Mouse (Mus musculus): ENCODE measurements at regions not wholly inside any gene's neighbourhood (a gene's known extent, or its start where the extent isn't known, plus 50 kb on each side); places are given as distances from the start of the nearest gene placed in this dataset.

DNA sequence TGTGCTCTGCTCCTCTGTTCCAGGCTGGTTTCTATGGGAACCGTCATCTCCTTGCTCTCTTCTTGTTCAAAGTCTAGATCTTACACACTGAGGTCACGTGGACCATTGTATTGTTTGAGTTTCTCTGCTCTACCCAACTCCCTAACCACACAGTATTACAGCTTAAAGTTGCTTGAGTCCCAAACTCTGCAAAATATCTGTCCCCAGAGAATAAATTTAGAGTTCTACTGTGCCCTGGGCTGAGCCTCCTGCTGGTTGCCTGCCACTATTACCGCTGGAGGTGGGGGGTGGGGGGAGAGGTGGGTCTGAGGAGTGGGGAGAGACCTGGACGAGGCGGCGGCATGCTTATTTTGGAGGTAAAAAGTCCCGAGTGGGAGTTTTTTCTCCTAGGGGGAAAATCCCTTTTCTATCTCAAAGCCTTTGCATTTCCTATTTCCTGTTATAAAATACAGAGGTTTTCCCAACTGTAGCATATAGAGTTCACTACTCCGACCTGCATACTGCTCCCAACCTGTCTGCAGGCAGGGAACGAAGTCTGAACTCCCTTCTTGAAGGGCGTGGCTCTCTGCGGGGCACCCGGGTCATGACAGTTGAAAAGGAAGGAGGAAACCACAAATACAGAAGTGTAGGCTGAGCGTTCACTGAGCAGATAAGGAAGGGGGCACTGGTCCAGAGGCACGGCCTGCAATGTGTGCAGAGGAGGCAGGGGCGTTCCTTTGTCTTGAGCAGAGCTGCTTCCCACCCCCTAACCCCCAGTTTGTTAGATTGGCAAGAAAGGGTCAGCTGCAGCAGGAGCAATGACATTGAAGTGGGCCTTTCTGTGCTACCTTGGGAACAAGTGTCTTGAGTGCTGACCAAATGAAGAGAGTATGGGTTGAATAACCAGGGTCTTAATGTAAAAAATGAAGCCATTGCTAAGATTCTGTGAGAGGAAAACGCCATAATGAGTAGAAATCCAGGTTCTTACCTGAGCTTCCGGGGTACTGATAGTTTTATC lies 188.7 kb downstream of the Akap7 start:
- DNase-seq, result no peak

DNA sequence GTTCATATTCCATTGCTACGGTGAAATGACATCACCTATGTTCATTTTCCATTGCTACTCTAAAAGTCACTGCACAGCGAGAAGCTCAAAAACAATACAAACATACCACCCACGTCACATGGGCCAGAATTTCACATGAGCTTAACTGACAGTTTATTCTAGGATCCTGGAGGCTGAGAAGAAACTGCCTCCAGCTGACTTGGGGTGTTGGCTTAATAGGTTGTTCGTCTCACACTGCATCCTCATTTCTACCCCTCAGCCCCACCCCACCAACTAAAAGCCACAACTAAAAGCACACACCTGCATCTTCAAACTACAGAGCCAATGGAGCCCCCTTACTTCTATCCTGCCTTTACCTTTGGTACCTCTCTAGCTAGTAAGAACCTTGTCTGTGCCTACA lies 187.0 kb upstream of the Arg1 start:
- no peak for DNase-seq

DNA sequence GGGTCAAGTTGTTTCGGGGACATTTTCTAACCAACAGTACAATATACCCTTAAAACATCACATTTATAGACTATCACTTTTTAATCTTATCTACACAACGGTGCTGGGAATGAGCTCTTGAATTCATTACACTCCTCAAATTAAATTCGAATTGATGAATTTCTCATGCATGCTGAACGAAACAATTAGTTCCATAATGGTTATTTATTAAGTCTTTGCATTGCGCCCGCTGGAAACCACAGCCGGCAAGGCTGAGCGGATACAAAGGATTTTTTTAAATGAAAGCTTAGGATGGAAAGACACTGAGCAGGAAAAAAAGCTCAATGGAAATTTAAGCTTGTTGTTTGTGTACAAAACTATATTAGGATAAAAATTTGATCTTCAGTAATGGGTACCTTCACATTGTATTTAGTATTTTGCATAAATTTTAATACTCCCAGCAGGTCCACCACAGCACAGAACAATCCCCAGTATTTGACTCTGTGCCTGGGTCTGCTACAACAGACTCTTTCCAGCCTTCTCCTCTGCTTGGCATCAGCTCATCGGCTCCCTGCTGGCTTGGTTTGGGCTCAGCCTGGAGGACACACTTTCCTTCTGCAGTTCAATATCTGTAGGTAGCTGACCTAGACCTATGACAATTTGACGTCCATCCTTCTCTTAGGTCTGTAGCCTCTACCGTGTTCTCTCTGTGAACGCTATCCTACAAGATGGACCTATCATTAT lies 185.3 kb upstream of the Arg1 start:
- DNase-seq, result no peak

DNA sequence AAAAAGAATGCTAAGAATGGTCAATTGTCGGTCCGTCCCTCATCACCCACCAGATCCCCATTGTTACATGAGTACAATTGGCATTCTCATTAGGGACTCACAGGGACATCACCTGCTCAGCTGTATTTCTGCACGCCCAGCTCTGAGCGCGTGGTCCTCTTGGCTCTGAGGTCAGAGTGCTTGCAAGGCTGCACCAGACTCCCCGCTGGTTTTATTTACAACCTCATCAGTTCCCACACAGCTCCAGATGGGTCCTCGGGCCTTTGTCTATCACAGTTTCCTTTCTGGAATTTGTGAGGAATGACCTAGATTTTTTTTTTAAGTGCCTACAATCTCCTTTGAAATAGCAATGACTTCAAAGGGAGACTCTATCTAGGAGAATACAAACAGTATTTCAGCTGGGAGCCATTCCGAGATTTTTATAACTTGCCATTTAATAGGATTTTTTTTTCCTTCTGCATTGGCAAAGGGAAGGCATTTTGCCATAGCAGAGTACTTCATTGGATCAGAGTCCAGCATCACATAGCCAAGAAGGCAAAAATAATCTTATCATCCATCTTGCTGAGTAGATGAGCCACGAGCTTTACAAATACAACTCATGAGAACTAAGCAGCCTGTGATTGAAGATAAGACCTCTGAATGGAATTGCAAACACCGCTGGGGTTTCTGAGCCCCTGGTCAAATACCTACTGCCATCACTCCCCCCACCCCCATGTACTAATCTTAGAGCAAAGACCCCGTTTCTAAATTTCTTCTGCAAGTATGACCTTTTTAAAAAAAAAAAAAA lies 184.5 kb upstream of the Arg1 start:
- DNase-seq, result no peak

DNA sequence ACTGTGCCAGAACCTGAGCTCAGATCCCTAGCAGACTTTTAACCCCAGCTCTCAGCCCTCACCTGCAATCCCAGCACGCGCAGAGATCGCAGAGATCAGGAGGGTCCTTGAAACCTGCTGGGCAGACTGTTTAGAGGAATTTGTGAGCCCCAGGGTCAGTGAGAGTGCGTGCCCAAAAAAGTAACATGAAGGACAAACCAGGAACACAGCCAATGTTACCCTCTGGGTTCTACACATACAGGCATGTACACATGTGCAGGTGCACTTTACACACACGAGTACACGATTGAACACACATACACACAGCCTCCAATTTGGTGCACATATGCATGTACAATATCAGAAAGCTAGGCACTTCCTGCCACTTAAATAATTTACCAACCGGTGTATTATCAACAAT lies 183.9 kb upstream of the Arg1 start:
- DNase-seq, result no peak

DNA sequence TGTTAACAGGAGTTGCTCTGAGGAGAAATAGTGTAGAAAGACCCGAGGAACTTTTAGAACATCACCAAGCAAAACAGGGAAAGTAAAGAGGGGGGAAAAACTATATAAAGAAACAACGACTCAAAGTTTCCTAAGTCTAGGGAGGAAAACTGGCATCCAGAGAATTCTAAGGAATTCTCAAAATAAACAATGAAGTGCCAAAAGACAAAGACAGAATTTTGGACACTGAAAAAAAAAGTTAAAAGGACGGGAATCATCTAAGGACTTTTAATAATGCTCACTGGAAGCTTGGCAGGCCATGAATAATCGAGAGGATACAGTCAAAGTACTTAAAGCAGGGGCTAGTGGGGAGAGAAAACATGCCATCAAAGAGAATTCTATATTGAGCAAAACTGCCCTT lies 170.8 kb upstream of the Arg1 start:
- DNase-seq, result no peak

DNA sequence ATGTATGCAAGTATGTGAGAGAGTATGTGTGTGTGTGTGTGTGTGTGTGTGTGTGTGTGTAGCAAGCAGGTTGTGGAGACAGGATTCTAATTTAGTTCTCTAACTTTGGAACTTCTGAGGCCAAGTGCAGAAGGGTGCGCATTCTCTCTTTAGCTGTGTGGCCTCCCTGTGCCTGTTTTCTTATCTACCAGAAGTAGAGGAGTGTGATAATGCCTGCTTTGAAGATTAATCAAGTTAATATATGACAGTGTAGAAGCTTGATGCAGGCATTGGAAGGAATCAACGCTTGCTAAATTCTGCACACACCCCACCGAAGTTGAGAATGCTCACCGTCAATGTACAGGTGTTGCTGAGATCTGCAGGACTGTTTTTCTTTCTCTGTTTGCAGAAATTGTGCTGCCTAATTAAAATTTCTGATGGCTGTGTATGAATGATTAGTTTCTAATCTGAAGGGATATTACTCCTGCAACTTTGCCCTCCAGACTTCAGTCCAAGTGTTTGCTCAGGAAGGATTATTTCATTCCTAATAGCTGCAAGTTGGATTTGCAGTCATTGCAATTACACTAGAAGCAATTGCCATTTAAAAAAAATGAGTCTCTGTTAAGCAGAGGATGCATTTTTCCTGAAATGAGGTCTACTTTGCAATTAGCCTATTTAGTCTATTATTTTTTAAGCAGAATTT lies 162.6 kb upstream of the Arg1 start:
- DNase-seq, result no peak

DNA sequence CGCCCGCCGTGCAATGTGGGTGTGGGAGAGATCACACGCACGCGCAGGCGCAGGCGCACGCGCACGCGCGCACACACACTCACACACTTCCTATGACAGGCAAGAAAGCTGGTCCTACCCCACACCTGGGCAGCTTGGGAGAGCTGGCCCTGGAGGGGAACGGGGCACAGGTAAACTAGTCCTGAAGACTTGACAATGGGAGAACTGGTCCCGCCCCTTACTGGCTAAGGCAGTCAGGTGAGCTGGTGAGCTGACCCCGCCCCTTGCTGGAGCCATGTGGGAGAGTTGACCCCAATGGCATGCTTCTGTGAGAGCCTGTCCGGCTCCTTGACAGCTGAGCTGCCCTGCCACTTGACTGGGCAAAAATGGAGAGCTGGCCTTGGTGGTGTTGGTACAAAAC lies 159.5 kb upstream of the Arg1 start:
- DNase-seq, result no peak

DNA sequence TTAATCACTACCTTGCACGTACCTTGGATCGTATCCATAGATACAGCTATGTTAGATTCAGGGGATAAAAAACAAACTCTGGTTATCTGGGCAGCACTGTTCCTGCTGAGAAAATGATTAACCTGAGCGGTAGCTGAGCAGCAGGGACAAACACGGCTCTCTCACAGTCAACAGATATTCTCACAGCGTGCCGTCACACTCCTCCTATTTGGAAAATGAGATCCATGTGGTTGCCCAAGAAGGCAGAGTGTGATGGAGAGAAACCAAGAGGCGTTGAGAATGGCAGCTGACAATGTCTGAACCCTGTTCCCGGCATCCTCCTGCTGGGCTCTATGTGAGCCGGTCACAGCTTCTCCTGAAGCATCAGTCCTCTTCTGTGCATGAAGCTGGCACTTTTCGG lies 155.6 kb upstream of the Arg1 start:
- DNase-seq, result no peak

DNA sequence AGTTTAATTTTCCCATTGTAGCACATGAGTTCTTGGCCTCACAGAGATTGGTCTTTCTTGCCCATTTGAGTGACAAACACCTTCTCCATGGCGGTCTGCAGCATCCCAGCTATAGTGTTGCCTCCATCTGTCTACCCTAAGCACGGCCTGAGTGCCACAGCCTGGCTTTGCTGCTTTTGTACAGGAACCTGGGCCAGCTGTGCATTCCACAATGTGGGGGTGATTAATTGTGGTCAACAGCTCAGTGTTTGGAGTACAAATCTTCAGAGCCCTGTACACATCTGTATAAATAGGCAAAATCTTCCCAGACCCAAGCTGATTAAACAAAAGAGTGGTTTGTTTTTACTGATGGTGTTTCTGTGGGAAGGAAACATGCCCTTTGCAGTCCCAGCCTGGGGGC lies 145.3 kb upstream of the Arg1 start:
- DNase-seq, result no peak

DNA sequence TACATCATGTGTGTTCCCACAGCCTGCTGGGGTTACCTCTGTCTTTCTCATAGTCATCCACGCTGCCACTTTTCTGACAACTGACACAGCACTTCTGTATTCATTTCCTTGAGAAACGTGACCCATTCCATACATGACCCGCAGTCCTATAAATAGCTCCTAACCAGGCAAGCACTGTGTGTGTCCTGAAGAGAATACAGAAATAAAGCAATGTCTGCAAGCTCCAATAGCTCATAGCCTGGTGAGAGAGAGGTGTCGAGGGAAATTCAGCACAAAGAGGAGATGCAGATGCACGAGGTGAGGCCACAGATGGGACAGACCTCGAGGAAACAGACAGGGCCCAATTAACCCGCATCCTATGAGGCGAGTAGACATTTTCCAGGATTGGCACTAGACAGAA lies 141.0 kb upstream of the Arg1 start:
- no peak for DNase-seq

DNA sequence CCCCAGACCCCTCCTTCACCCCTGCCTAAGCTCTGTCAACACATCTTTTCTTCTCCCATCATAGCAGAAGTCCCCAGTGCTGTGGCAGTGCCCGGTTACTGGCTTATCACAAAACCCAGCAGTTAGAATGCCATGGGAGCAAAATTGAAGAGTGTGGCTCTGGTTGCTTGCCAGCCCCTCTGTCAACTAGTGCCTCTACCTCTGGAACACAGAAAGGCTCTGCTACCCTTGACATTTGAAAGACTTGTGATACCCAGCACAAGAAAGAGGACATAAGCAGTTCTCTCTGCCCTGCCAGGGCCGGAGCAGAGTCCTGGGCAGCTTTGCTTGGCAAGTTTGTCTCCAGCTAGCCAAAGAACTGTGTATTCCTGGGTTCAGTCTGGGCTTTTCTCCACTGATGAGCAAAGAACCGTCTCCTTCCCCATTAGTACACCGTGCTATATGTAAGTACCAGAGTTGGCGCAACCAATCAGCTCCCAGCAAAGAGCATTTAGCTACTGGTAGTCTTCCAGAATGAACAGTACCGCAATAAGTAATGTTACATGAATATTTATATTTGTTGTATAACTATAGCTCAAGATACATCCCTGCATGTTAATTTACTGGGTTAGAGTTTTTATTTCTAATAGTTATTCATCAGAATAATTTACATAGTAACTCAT lies 137.5 kb upstream of the Arg1 start:
- no peak for DNase-seq

DNA sequence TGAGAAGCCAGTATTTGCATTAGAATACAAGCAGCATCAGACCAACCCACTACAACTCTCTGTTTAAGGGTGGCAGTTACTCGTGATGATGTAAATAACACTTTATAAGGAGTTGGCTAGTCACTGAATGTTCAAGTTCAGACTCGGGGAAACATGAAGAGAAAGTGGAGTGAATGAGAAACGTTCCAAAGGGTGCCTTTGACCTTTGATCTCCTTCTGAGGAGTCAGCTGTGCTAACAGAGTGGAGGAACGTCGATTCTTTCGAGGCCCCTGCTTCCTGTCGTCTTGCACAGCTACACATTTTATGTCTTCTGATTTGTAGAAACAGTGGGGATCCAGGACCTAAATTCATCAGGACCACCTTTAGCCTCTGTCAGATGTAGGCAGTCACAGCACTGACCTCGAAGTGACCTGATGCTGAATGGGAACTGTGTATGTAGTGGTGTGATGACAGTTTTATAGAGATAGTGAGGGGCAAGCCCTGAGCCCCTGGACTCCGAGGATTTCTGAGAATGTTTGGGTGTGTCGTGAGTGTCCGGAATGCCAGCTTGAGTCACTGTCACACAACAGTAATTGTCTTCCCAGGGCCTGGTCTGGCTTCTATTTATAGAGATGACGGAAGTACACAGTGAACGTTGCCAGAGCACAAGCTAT lies 134.2 kb upstream of the Arg1 start:
- no peak for DNase-seq

DNA sequence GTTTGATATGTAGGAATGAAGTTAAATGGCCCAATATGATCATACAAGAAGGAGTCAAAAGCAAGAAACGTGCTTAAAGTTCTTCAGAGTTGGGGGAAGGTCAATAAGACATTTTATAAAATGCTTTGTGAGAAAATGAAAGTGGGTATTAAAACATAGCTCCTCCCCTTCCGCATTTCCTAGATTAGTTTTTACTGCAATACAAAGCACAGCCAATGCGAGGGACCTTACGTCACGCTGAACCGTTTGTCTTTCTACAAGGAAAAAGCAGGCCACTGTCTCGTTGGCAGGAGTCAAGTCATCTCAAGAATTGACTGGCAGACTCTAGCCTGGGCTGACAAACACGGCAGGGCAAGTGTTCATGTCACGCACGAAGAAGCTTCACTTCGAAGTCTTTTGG lies 131.4 kb upstream of the Arg1 start:
- no peak for DNase-seq

DNA sequence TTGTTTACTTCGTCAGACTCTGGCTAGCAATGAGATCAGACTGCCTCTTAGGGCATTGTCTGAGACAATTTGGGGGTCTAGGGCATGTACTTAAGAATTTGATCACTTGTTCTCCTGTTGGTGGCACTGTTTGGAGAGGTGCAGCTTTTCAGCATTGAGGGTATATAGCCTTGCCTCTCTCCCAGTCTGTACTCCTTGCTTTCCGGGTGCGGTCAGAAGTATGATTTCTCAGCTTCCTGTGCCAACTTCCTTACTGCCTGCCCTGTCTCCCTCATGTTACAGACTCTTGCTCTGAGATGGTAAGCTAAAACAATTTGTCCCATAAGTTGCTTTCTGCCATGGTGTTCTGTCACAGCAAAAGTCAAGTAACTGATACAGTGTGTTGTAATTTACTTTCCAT lies 124.7 kb upstream of the Arg1 start:
- no peak for DNase-seq

DNA sequence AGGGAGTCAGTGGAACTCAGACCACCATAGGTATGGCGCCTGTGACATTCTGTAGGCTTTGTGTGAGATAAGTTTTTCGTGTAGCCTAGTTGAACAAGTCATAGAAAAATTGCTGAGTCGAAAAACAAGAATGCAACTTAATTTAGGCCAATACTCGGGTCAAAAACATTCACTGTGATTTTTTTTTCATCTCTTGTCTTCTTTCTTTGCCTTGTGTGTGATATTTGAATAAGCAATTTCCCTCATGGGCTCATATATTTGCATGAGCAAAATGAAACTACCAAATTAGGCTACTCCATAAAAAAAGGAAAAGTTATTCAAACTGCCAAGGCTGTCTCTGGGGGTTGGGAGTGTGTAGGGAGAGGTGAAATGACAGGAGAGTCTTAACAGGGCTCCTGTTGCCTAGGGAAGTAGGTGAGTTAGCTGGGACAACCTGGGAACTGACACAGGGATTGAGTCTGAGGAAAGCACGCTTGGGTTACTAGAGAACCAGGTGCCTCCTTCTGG lies 124.1 kb upstream of the Arg1 start:
- DNase-seq, result no peak

DNA sequence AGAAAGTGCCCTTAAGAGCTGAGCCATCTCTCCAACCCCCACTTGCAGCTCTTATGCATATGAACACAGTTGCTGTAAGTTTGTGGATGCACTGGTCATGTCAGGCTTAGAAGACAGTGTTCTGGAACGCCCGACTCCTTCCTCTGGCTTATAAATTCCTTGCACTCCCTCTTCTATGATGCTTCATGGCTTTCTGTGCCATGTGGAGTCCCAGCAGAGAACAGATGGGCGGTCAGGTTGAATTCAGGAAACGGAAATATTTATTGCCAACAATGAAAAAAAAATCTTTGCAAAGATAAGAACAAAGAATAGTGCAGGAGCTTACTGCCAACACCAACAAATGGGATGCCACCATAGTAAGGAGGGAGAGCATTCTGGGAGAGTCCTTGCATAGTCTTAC lies 113.9 kb upstream of the Arg1 start:
- DNase-seq, result no peak

DNA sequence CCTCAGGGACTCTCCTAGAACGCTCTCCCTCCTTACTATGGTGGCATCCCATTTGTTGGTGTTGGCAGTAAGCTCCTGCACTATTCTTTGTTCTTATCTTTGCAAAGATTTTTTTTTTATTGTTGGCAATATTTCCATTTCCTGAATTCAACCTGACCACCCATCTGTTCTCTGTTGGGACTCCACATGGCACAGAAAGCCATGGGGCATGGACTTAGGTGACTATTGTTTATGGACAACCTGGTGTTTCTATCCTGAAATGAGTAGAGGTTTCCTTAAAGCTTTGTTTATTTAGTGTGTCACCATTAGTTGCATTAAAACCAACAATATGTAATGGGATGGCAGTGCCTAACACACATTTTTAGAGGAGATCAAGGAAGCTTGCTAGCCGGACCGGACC lies 112.6 kb upstream of the Arg1 start:
- no peak for DNase-seq

DNA sequence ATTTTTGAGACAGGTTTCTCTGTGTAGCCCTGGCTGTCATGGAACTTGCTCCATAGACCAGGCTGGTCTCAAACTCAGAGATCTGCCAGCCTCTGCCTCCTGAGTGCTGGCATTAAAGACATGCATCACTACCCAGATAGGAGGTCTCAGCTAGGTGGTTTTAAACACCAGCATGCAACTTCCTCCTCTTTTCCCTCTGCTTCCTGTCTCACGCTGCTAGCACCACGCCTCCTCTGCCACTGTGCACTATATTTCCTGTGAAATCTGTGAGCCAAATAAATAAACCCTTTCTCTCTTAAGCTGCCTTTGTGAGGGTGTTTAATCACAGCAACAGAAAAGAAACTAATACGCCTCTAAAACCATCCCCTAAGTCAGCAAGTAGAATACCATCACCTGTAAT lies 109.6 kb upstream of the Arg1 start:
- DNase-seq, result no peak

DNA sequence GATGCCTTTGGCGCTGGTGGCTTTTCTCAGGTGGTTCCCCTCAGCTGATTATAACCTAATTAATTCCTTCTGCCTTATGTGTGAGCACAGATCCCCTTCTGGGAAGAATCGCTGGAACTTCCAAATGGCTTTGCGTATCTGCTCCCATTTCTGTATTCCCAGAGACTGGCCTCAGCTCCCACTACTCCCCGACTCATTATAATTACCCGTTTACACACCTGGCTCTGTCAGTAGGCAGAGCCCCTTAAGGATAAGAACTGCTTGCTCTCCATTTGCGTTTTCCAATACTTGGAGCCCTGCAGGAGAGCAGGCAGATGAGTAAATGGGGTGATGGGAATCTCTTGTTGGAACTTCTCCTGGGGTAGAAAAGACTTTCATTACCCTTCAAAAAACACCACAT lies 108.1 kb upstream of the Arg1 start:
- no peak for DNase-seq

DNA sequence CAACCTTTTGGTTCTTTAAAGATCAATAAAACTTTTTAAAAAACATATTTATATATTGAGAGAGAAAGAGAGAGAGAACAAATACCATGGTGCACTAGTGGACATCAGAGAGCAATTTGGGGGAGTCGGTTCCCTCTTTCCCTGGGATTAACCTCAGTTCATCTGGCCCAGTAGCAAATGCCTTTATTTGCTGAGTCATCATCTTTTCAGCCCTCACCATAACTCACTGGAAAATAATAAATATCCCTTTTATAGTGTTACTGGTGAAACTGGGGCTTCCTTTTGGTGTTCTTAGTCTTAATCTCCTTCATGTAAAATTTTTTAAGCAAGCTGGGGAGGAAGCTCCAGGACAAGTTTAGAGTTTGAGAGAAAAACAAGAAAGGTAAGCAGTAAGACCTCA lies 105.3 kb upstream of the Arg1 start:
- no peak for DNase-seq
